Mouse (Mus musculus) lung, embryonic 16.5 days (tissue): ENCODE results near the gene Atp13a2. TPM values are rescaled to one million over a fixed set of nuclear protein-coding genes. Genes with fewer than 3 reads are reported as not detected.

Experiments
- ATAC-seq: fragments of 200-750 bp; cut with Nextera tagmentation; 2 replicates; pipeline ENCODE4 v1.8.0; 2017; ENCODE audit warnings: low read depth, mild to moderate bottlenecking, moderate library complexity
- H3K27ac ChIP-seq: fragments of 300-500 bp; sonication (generic); 2 replicates; pipeline ENCODE4 v1.5.1; 2014; ENCODE audit warnings: mild to moderate bottlenecking, control low read depth, low read length
- H3K27me3 ChIP-seq: fragments of 300-500 bp; sonication (generic); 2 replicates; pipeline ENCODE4 v1.6.1; 2014; ENCODE audit warnings: low read depth, low read length, mixed read lengths; ENCODE audit not compliant: control insufficient read depth, insufficient read depth
- H3K36me3 ChIP-seq: fragments of 300-500 bp; sonication (generic); 2 replicates; pipeline ENCODE4 v1.6.1; 2014; ENCODE audit warnings: low read length; ENCODE audit not compliant: control insufficient read depth, insufficient read depth
- H3K4me1 ChIP-seq: fragments of 300-500 bp; sonication (generic); replicated peaks from 2 replicates; pipeline ENCODE4 v1.6.1; 2014; ENCODE audit warnings: low read length, mixed read lengths; ENCODE audit not compliant: control insufficient read depth, insufficient read depth
- H3K4me2 ChIP-seq: fragments of 300-500 bp; sonication (generic); 2 replicates; pipeline ENCODE4 v1.6.1; 2014; ENCODE audit warnings: low read depth, low read length, control low read depth
- H3K4me3 ChIP-seq: fragments of 300-500 bp; sonication (generic); 2 replicates; pipeline ENCODE4 v1.5.1; 2014; ENCODE audit warnings: mild to moderate bottlenecking, low read length, control low read depth
- H3K9ac ChIP-seq: fragments of 300-500 bp; sonication (generic); 2 replicates; pipeline ENCODE4 v1.6.1; 2014; ENCODE audit warnings: low read length, control low read depth
- H3K9me3 ChIP-seq: fragments of 300-500 bp; sonication (generic); 2 replicates; pipeline ENCODE4 v1.6.1; 2016; ENCODE audit warnings: low read length; ENCODE audit not compliant: control insufficient read depth
- WGBS: fragments of 180-500 bp; shearing (Covaris S2); extraction: QIAGEN DNeasy Blood & Tissue Kit; methylation state at CpG from one replicate; pipeline ENCODE4 v1.1.7; 2014; 5-methylcytosine and 5-hydroxymethylcytosine counted together
- polyA plus RNA-seq: library from polyadenylated mRNA; unstranded; fragments of >200 nt; fragmentation: Nextera tagmentation; extraction: Ambion mirVana; gene quantifications from 2 replicates; pipeline ENCODE4 v1.2.1, GENCODE M21; 2015

Atp13a2 gene
- polyA plus RNA-seq, 1 experiment from 2014 or later = 34.5 TPM

GRCm38 (mm10) chr4:140949052-140949451 is 37.6 kb upstream of the Atp13a2 start:
- peaks cover 2% of the 10 kb centered on the region; the same call in 1 of the 2 replicates for H3K4me1 ChIP-seq
- no peak overlapping the region for H3K4me3 ChIP-seq
- no peak overlapping the region for H3K9ac ChIP-seq
- no peak overlapping the region for H3K4me2 ChIP-seq
- 53% methylated on average over 8 of the region's 8 CpGs for WGBS
- no peak overlapping the region for H3K27ac ChIP-seq
- ATAC-seq = no peak
- no peaks in the 10 kb centered on the region for H3K9me3 ChIP-seq
- no peaks in the 10 kb centered on the region for H3K36me3 ChIP-seq
- H3K27me3 ChIP-seq = no peaks in the 10 kb centered on the region

GRCm38 (mm10) chr4:140949616-140950015 is 37.1 kb upstream of the Atp13a2 start:
- no peak overlapping the region for H3K4me3 ChIP-seq
- H3K4me1 ChIP-seq = peaks cover 2% of the 10 kb centered on the region; the same call in 1 of the 2 replicates
- WGBS = 73% methylated on average over 16 of the region's 16 CpGs
- no peaks in the 10 kb centered on the region for H3K9me3 ChIP-seq
- no peaks in the 10 kb centered on the region for H3K36me3 ChIP-seq
- H3K27me3 ChIP-seq = no peaks in the 10 kb centered on the region
- no peak overlapping the region for H3K27ac ChIP-seq
- H3K9ac ChIP-seq = no peak overlapping the region
- no peak for ATAC-seq
- no peak overlapping the region for H3K4me2 ChIP-seq

- Histone ChIP-seq H3K4me3 (no peak overlapping the region), H3K27ac (no peak overlapping the region), H3K4me2 (no peak overlapping the region), H3K27me3 (no peaks in the 10 kb centered on the region), H3K9me3 (no peaks in the 10 kb centered on the region), H3K4me1 (peaks cover 2% of the 10 kb centered on the region; the same call in 1 of the 2 replicates), H3K36me3 (no peaks in the 10 kb centered on the region), H3K9ac (no peak overlapping the region)
- WGBS = 62% methylated on average over 3 of the region's 3 CpGs
- ATAC-seq = no peak
Observed at GRCm38 (mm10) chr4:140950574-140950973, 36.1 kb upstream of the Atp13a2 start.

GRCm38 (mm10) chr4:140951861-140952641 is 34.6 kb upstream of the Atp13a2 start:
- Histone ChIP-seq H3K27ac (no peak overlapping the region), H3K36me3 (no peaks in the 10 kb centered on the region)

GRCm38 (mm10) chr4:140957131-140957702 is 29.5 kb upstream of the Atp13a2 start:
- no peaks in the 10 kb centered on the region for H3K36me3 ChIP-seq
- no peaks in the 10 kb centered on the region for H3K9me3 ChIP-seq
- WGBS = 11% methylated on average over 17 of the region's 17 CpGs
- peak overlapping the region; percentile 60 for H3K9ac ChIP-seq
- peak overlapping the region; percentile 50 for H3K4me3 ChIP-seq
- no peak for ATAC-seq
- H3K4me2 ChIP-seq = peak overlapping the region; percentile 67
- H3K27ac ChIP-seq = no peak overlapping the region
- peaks cover 5% of the 10 kb centered on the region for H3K27me3 ChIP-seq
- H3K4me1 ChIP-seq = peaks cover 12% of the 10 kb centered on the region

More at GRCm38 (mm10) chr4:140951861-140952641, 34.6 kb upstream of the Atp13a2 start:
- Histone ChIP-seq H3K9me3 (no peaks in the 10 kb centered on the region), H3K4me1 (no peaks in the 10 kb centered on the region; the same call in 1 of the 2 replicates), H3K4me3 (no peak overlapping the region), H3K4me2 (no peak overlapping the region), H3K27me3 (peaks cover 4% of the 10 kb centered on the region), H3K9ac (no peak overlapping the region)
- 75% methylated on average over 18 of the region's 18 CpGs for WGBS
- ATAC-seq = no peak

- ATAC-seq = peak; percentile 24; the same call in 1 of the 2 replicates
- peak overlapping the region; percentile 50 for H3K4me3 ChIP-seq
- peaks cover 5% of the 10 kb centered on the region for H3K27me3 ChIP-seq
- H3K27ac ChIP-seq = no peak overlapping the region
- peak overlapping the region; percentile 60 for H3K9ac ChIP-seq
- H3K36me3 ChIP-seq = no peaks in the 10 kb centered on the region
- H3K4me1 ChIP-seq = peaks cover 18% of the 10 kb centered on the region
- H3K4me2 ChIP-seq = peak overlapping the region; percentile 67
- no peaks in the 10 kb centered on the region for H3K9me3 ChIP-seq
- WGBS = under 1% methylated on average over 13 of the region's 13 CpGs
Observed at GRCm38 (mm10) chr4:140957725-140958124, 28.9 kb upstream of the Atp13a2 start.

GRCm38 (mm10) chr4:140958319-140958718 is 28.4 kb upstream of the Atp13a2 start:
- no peak overlapping the region for H3K4me2 ChIP-seq
- no peak for ATAC-seq
- H3K9ac ChIP-seq = no peak overlapping the region
- no peak overlapping the region for H3K27ac ChIP-seq
- no peak overlapping the region for H3K4me3 ChIP-seq
- H3K9me3 ChIP-seq = no peaks in the 10 kb centered on the region
- H3K4me1 ChIP-seq = peaks cover 23% of the 10 kb centered on the region
- WGBS = 47% methylated on average over 6 of the region's 6 CpGs
- H3K36me3 ChIP-seq = no peaks in the 10 kb centered on the region
- peaks cover 5% of the 10 kb centered on the region for H3K27me3 ChIP-seq

GRCm38 (mm10) chr4:140959128-140959679 is 27.5 kb upstream of the Atp13a2 start:
- H3K9me3 ChIP-seq = no peaks in the 10 kb centered on the region
- peaks cover 5% of the 10 kb centered on the region for H3K27me3 ChIP-seq
- no peak overlapping the region for H3K4me2 ChIP-seq
- no peak overlapping the region for H3K9ac ChIP-seq
- H3K4me3 ChIP-seq = no peak overlapping the region
- no peak for ATAC-seq
- no peaks in the 10 kb centered on the region for H3K36me3 ChIP-seq
- H3K4me1 ChIP-seq = peaks cover 24% of the 10 kb centered on the region
- no peak overlapping the region for H3K27ac ChIP-seq
- WGBS = 64% methylated on average over 7 of the region's 7 CpGs

GRCm38 (mm10) chr4:140959715-140960479 is 26.8 kb upstream of the Atp13a2 start:
- Histone ChIP-seq H3K27ac (no peak overlapping the region), H3K9me3 (no peaks in the 10 kb centered on the region), H3K4me3 (no peak overlapping the region), H3K4me1 (peaks cover 24% of the 10 kb centered on the region), H3K4me2 (no peak overlapping the region; the same call in 1 of the 2 replicates), H3K36me3 (no peaks in the 10 kb centered on the region), H3K27me3 (peaks cover 5% of the 10 kb centered on the region), H3K9ac (no peak overlapping the region)
- no peak for ATAC-seq
- 80% methylated on average over 10 of the region's 10 CpGs for WGBS
